Mouse (Mus musculus) embryonic facial prominence, embryonic 15.5 days (tissue): ENCODE measurements around the gene Nadk2. TPM values are rescaled to one million over a fixed set of nuclear protein-coding genes. Genes with fewer than 3 reads are reported as not detected.

Source experiments
- ATAC-seq: fragments of 200-750 bp; cut with Nextera tagmentation; 2 replicates; pipeline ENCODE4 v1.8.0; 2017; ENCODE audit warnings: low read depth, moderate TSS enrichment; ENCODE audit not compliant: insufficient number of reproducible peaks, low FRiP score, low TSS enrichment
- H3K27ac ChIP-seq: fragments of 300-500 bp; sonication (generic); replicated peaks from 2 replicates; pipeline ENCODE4 v1.5.1; 2015; ENCODE audit warnings: mild to moderate bottlenecking, inconsistent platforms
- H3K27me3 ChIP-seq: fragments of 300-500 bp; sonication (generic); 2 replicates; pipeline ENCODE4 v1.6.1; 2015; ENCODE audit warnings: inconsistent platforms
- H3K36me3 ChIP-seq: fragments of 300-500 bp; sonication (generic); 2 replicates; pipeline ENCODE4 v1.6.1; 2015; ENCODE audit warnings: mild to moderate bottlenecking, inconsistent platforms
- H3K4me1 ChIP-seq: fragments of 300-500 bp; sonication (generic); 2 replicates; pipeline ENCODE4 v1.6.1; 2015; ENCODE audit warnings: inconsistent platforms
- H3K4me2 ChIP-seq: fragments of 300-500 bp; sonication (generic); replicated peaks from 2 replicates; pipeline ENCODE4 v1.6.1; 2015; ENCODE audit warnings: mild to moderate bottlenecking, inconsistent platforms
- H3K4me3 ChIP-seq: fragments of 300-500 bp; sonication (generic); replicated peaks from 2 replicates; pipeline ENCODE4 v1.5.1; 2015; ENCODE audit warnings: mild to moderate bottlenecking, inconsistent platforms
- H3K9ac ChIP-seq: fragments of 300-500 bp; sonication (generic); 2 replicates; pipeline ENCODE4 v1.6.1; 2015; ENCODE audit warnings: inconsistent platforms
- H3K9me3 ChIP-seq: fragments of 300-500 bp; sonication (generic); replicated peaks from 2 replicates; pipeline ENCODE4 v1.6.1; 2016; ENCODE audit warnings: inconsistent platforms
- WGBS: fragments of 180-500 bp; shearing (Covaris S2); methylation state at CpG from one replicate; pipeline ENCODE4 v1.1.7; 2015; 5-methylcytosine and 5-hydroxymethylcytosine counted together
- polyA plus RNA-seq: library from polyadenylated mRNA; unstranded; fragments of >200 nt; fragmentation: Nextera tagmentation; extraction: Ambion mirVana; gene quantifications from 2 replicates; pipeline ENCODE4 v1.2.1, GENCODE M21; 2015

Nadk2 gene
- polyA plus RNA-seq, 1 experiment from 2014 or later, result 25.2 TPM

GRCm38 (mm10) chr15:9113556-9113955 is 42.5 kb downstream of the Nadk2 start:
- no peaks in the 10 kb centered on the region for H3K9me3 ChIP-seq
- WGBS, result 62% methylated on average over 9 of the region's 9 CpGs
- no peaks in the 10 kb centered on the region for H3K27me3 ChIP-seq
- no peaks in the 10 kb centered on the region for H3K4me1 ChIP-seq
- H3K9ac ChIP-seq, result no peak overlapping the region
- H3K36me3 ChIP-seq, result peaks cover 64% of the 10 kb centered on the region
- H3K27ac ChIP-seq, result no peak overlapping the region
- no peak overlapping the region for H3K4me2 ChIP-seq
- H3K4me3 ChIP-seq, result no peak overlapping the region
- ATAC-seq, result no peak; the same call in 1 of the 2 replicates

- Histone ChIP-seq H3K4me3 (no peak overlapping the region), H3K36me3 (peaks cover 69% of the 10 kb centered on the region), H3K9ac (no peak overlapping the region), H3K4me1 (no peaks in the 10 kb centered on the region), H3K27me3 (no peaks in the 10 kb centered on the region), H3K27ac (no peak overlapping the region), H3K4me2 (no peak overlapping the region), H3K9me3 (no peaks in the 10 kb centered on the region)
- no peak for ATAC-seq
- 90% methylated on average over 4 of the region's 4 CpGs for WGBS
Observed at GRCm38 (mm10) chr15:9114131-9114530, 43.1 kb downstream of the Nadk2 start.

GRCm38 (mm10) chr15:9114599-9114998 is 43.5 kb downstream of the Nadk2 start:
- no peak for ATAC-seq
- H3K4me1 ChIP-seq, result no peaks in the 10 kb centered on the region
- peaks cover 74% of the 10 kb centered on the region for H3K36me3 ChIP-seq
- H3K27me3 ChIP-seq, result no peaks in the 10 kb centered on the region
- no peaks in the 10 kb centered on the region for H3K9me3 ChIP-seq
- no peak overlapping the region for H3K27ac ChIP-seq
- H3K4me3 ChIP-seq, result no peak overlapping the region
- H3K4me2 ChIP-seq, result no peak overlapping the region
- 64% methylated on average over 5 of the region's 5 CpGs for WGBS
- no peak overlapping the region for H3K9ac ChIP-seq

- Histone ChIP-seq H3K27me3 (no peaks in the 10 kb centered on the region), H3K27ac (no peak overlapping the region), H3K4me3 (no peak overlapping the region), H3K9ac (no peak overlapping the region), H3K36me3 (peaks cover 88% of the 10 kb centered on the region), H3K9me3 (no peaks in the 10 kb centered on the region), H3K4me2 (no peak overlapping the region), H3K4me1 (no peaks in the 10 kb centered on the region)
- no peak for ATAC-seq
- 91% methylated on average over 4 of the region's 4 CpGs for WGBS
Observed at GRCm38 (mm10) chr15:9118852-9119251, 47.8 kb downstream of the Nadk2 start.

GRCm38 (mm10) chr15:9120081-9120480 is 49.0 kb downstream of the Nadk2 start:
- H3K4me2 ChIP-seq, result no peak overlapping the region
- H3K9ac ChIP-seq, result no peak overlapping the region
- H3K4me3 ChIP-seq, result no peak overlapping the region
- H3K4me1 ChIP-seq, result no peaks in the 10 kb centered on the region
- H3K9me3 ChIP-seq, result no peaks in the 10 kb centered on the region
- H3K27me3 ChIP-seq, result no peaks in the 10 kb centered on the region
- 92% methylated on average over 2 of the region's 2 CpGs for WGBS
- peaks cover 85% of the 10 kb centered on the region for H3K36me3 ChIP-seq
- ATAC-seq, result no peak
- no peak overlapping the region for H3K27ac ChIP-seq

DNA sequence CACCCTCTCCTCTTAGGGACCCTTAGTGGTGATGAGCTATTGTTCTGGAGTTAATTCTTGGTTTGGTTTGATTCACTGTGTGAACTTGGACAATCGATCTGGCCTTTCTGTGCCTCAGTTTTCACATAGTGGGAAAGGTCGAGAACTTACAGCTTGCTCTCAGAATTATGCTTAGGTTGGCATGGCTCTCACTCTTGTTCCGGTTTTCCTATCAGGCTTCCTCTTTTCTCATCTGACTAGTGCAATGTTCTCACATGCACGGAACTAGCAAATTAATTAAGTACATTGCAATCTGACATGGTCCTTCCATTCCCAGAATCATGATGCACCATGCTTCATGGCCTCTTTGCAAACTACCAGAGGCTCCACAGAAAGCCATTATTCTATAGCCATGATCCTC is 51.9 kb downstream of the Nadk2 start:
- Histone ChIP-seq H3K4me3 (no peak overlapping the region), H3K36me3 (peaks cover 74% of the 10 kb centered on the region), H3K27me3 (no peaks in the 10 kb centered on the region), H3K4me1 (no peaks in the 10 kb centered on the region), H3K27ac (no peak overlapping the region), H3K9me3 (no peaks in the 10 kb centered on the region), H3K9ac (no peak overlapping the region), H3K4me2 (no peak overlapping the region)
- WGBS, result 92% methylated on average over 4 of the region's 4 CpGs
- no peak for ATAC-seq

DNA sequence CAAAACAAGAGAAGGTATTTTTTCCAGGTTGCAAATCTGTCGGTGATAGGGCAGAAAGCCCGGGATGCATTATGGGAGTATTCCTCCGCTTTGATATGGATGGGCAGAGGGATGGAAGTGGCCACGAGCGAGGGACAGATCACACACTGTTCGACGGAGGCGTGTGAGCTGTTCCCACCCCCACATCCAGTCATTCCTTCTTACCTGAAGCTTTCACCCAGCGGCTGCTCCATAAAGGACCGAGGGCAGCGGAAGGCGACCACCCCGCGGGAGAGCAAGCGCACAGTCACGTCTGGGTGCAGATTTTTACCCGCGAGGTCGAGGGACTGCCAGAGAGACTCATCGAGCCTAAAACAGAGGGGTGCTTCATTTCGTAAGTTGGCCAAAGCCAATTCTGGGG is 53.8 kb downstream of the Nadk2 start:
- 93% methylated on average over 21 of the region's 21 CpGs for WGBS
- Histone ChIP-seq H3K4me1 (no peaks in the 10 kb centered on the region), H3K36me3 (peaks cover 72% of the 10 kb centered on the region), H3K27ac (no peak overlapping the region), H3K27me3 (no peaks in the 10 kb centered on the region), H3K4me2 (no peak overlapping the region), H3K4me3 (no peak overlapping the region), H3K9ac (no peak overlapping the region), H3K9me3 (no peaks in the 10 kb centered on the region)
- no peak for ATAC-seq

GRCm38 (mm10) chr15:9127051-9127791 is 56.2 kb downstream of the Nadk2 start:
- no peak overlapping the region for H3K4me2 ChIP-seq
- 84% methylated on average over 7 of the region's 7 CpGs for WGBS
- no peak overlapping the region for H3K4me3 ChIP-seq
- H3K4me1 ChIP-seq, result peaks cover 8% of the 10 kb centered on the region
- H3K9me3 ChIP-seq, result no peaks in the 10 kb centered on the region
- ATAC-seq, result no peak
- peaks cover 65% of the 10 kb centered on the region for H3K36me3 ChIP-seq
- H3K27ac ChIP-seq, result no peak overlapping the region
- no peaks in the 10 kb centered on the region for H3K27me3 ChIP-seq
- H3K9ac ChIP-seq, result no peak overlapping the region

- 45% methylated on average over 9 of the region's 9 CpGs for WGBS
- Histone ChIP-seq H3K4me2 (no peak overlapping the region), H3K27me3 (no peaks in the 10 kb centered on the region), H3K9me3 (no peaks in the 10 kb centered on the region), H3K4me1 (peaks cover 30% of the 10 kb centered on the region), H3K9ac (no peak overlapping the region), H3K27ac (peak overlapping the region; percentile 72), H3K36me3 (peaks cover 48% of the 10 kb centered on the region), H3K4me3 (no peak overlapping the region)
- ATAC-seq, result peak; percentile 26; the same call in 1 of the 2 replicates
Observed at GRCm38 (mm10) chr15:9130772-9131498, 59.9 kb downstream of the Nadk2 start.

- Histone ChIP-seq H3K27me3 (no peaks in the 10 kb centered on the region), H3K4me2 (no peak overlapping the region), H3K4me1 (peaks cover 30% of the 10 kb centered on the region), H3K4me3 (no peak overlapping the region), H3K9ac (no peak overlapping the region), H3K9me3 (no peaks in the 10 kb centered on the region), H3K36me3 (peaks cover 49% of the 10 kb centered on the region), H3K27ac (peak overlapping the region; percentile 72)
- WGBS, result 54% methylated on average over 4 of the region's 4 CpGs
- no peak for ATAC-seq
Observed at GRCm38 (mm10) chr15:9131499-9131888, 60.4 kb downstream of the Nadk2 start.

DNA sequence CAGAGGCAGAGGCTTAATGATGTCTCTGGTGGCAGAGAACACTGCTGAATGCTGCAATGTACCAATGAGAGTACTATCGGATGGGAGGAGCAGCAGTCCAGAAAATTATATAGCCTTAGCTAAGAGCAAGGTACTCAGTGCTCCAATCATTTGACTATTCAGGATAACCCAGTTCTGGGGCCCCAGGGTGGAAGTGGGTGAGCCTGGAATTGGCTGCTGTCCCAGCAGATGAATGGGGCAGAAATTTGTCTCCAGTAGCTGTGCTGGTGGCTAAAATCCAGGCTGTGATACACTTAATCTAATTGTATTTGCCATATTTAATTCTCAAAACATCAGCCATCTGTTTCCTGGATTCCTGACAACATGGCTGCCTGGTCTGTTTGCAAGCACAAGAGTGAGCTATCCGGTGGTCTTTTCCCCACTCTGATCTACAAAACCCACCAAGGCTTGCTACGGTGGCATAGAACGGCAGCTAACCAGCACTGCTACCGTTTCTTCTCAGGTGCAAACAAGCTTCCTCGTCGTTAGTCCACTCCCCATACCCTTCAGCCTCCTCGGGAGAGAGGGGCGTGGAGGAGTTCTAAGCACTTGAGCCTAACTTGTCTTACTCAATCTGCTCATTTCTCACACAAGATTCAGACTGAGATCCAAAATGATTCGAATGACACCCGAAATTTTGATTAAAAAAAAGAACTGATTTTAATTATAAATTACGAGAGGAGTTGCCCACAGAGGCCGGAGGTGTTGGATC is 61.8 kb downstream of the Nadk2 start:
- H3K4me3 ChIP-seq, result no peak overlapping the region
- no peak overlapping the region for H3K9ac ChIP-seq
- H3K27me3 ChIP-seq, result no peaks in the 10 kb centered on the region
- ATAC-seq, result no peak
- H3K36me3 ChIP-seq, result peaks cover 49% of the 10 kb centered on the region
- no peaks in the 10 kb centered on the region for H3K9me3 ChIP-seq
- no peak overlapping the region for H3K4me2 ChIP-seq
- 66% methylated on average over 13 of the region's 13 CpGs for WGBS
- peaks cover 39% of the 10 kb centered on the region for H3K4me1 ChIP-seq
- peak overlapping the region; percentile 49 for H3K27ac ChIP-seq
